Mouse (Mus musculus) lung, postnatal 0 days (tissue): ENCODE data around the gene Lyrm9.

Source experiments
- CTCF ChIP-seq: IDR thresholded peaks from 2 replicates; pipeline ENCODE4 v1.5.1; 2016; ENCODE audit warnings: antibody characterized with exemption, mild to moderate bottlenecking
- EP300 ChIP-seq: IDR thresholded peaks from 2 replicates; pipeline ENCODE4 v1.6.1; 2016; ENCODE audit warnings: antibody characterized with exemption, mild to moderate bottlenecking, control low read depth

DNA sequence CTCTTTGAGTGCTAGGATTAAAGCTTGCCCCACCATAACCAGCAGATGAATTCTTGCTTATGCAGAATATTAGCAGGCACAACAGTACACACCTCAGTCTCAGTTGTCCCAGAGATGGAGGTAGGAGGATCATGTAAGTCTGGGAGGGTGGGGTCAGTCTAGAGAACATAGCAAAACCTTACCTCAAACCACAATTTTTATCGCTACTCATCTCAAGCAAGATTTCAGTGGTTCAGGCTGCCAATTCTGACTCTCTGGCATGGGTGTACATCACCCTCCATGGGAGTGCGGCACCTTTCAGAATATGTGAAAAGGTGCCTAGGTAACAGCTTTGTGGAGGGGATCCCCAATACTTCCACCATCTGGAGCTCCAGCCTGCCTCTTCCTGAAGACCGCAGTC, 46.4 kb upstream of the Lyrm9 start:
- TF ChIP-seq CTCF (no peak), EP300 (no peak)
